ENCODE assay signal across 13 mouse cellular contexts in the genomic region with DNA sequence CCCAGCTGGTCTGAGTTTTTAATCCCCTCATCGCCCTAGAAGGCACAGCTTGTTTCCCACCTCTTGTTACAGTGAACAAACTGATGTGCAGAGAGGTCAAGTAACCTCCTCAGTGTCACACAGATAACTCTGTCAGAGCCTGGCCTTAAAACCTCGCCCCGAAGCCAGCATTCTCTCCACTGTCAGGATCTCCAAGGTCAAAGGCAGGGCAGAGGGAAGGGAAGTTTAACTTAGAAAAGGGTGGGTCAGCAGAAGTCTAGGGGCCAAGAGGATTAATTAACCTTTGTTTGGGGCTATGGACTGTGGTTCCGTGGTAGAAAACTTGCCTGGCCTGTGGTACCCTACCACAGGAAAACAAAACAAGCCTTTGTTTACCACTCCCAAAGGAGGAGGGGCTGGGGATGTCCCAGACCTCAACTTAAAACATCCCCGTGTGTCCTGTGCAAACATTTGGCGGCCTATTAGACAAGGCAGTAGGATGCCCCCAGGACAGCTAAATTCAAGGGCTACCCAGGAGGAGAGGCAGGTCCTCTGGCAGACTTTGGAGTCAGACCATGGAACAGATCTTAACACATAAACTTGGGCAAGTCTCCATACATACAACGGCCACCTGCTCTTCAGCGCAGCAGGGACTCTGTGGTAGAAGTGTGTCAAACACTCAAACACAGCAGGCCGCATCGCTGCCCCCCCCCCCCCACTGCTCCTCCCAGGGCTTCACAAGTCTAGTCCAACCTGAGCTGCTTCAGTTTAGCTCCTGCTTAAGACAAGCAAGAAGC. TPM values are rescaled to one million over a fixed set of nuclear protein-coding genes. Genes with fewer than 3 reads are reported as not detected.
DNase-seq lines count a peak whose midpoint lies in the region; ATAC-seq and TF ChIP-seq lines count a peak whose summit lies in the region.
"Had no signal": no experiment of that assay in that cellular context is flagged by ENCODE, and none has a peak within 500 bp of the region (broad histone marks: within the 10 kb centered on the region; RNA-seq: fewer than 3 reads in every experiment).

No protein-coding gene starts in this region.

- peaks cover 32% of the 10 kb centered on the region for H3K4me1 ChIP-seq in kidney, adult 2 months (ENCODE audit: control insufficient read depth, insufficient read depth, low read length)
- peaks cover 39% of the 10 kb centered on the region for H3K4me1 ChIP-seq in stomach, embryonic 16.5 days (ENCODE audit: control insufficient read depth, insufficient read depth, low read length)

- WGBS in kidney, adult 2 months: 43% methylated on average over 10 of the region's 10 CpGs
- WGBS in stomach, embryonic 16.5 days: 49% methylated on average over 10 of the region's 10 CpGs

- no peak for TF ChIP-seq POLR2A in kidney, adult 2 months (IDR thresholded peaks at IDR 0.05; ENCODE audit: low read depth, low read length)

- TF ChIP-seq CTCF in kidney, adult 2 months (conservative IDR thresholded peaks at IDR 0.05; ENCODE audit: insufficient read depth, insufficient read length, low read depth, low read length): no peak

- H3K27me3 ChIP-seq in kidney, adult 2 months (replicated peaks; ENCODE audit: control insufficient read depth, insufficient read depth, low read length): no peaks in the 10 kb centered on the region
- no peaks in the 10 kb centered on the region for H3K27me3 ChIP-seq in stomach, embryonic 16.5 days (ENCODE audit: control insufficient read depth, insufficient read depth, low read length)

- H3K36me3 ChIP-seq in kidney, adult 2 months (ENCODE audit: control insufficient read depth, insufficient read depth, low read length): no peaks in the 10 kb centered on the region
- H3K36me3 ChIP-seq in stomach, embryonic 16.5 days (ENCODE audit: control insufficient read depth, insufficient read depth, low read length): no peaks in the 10 kb centered on the region; the same call in 1 of the 2 replicates

- H3K4me2 ChIP-seq in stomach, embryonic 16.5 days (ENCODE audit: low read depth, low read length): no peak overlapping the region

- no peak overlapping the region for H3K4me3 ChIP-seq in kidney, adult 2 months (ENCODE audit: insufficient read depth, low read depth, low read length)
- H3K4me3 ChIP-seq in stomach, embryonic 16.5 days (replicated peaks; ENCODE audit: low read length): no peak overlapping the region
- H3K4me3 ChIP-seq: myocyte had no signal

- H3K27ac ChIP-seq in kidney, adult 2 months (ENCODE audit: insufficient read depth, low read depth, low read length): peak overlapping the region; percentile 60
- no peak overlapping the region for H3K27ac ChIP-seq in stomach, embryonic 16.5 days (ENCODE audit: low read length)

- no peaks in the 10 kb centered on the region for H3K9me3 ChIP-seq in stomach, embryonic 16.5 days (replicated peaks; ENCODE audit: control insufficient read depth, low read length)

- H3K9ac ChIP-seq in stomach, embryonic 16.5 days (ENCODE audit: low read length): peak overlapping the region; percentile 46; the same call in 1 of the 2 replicates

- ATAC-seq in stomach, embryonic 16.5 days (ENCODE audit: insufficient read depth, low FRiP score): no peak
- ATAC-seq: activated CD4-positive, CD25-positive, alpha-beta regulatory T cell, adult 4 months; forebrain, embryonic 14.5 days had no signal

- peak; percentile 66 for DNase-seq in adrenal gland, adult 2 months
- no peak for DNase-seq in adrenal gland, adult 18-20 months (ENCODE audit: low spot score in 2 of 2)
- DNase-seq in lung, adult 18-20 months: peak; percentile 22 to 50
- no peak for DNase-seq in lung, postnatal 4 days
- DNase-seq in kidney, adult 2 months: peak; percentile 77
- DNase-seq in frontal cortex, postnatal 10 days (ENCODE audit: low spot score in 2 of 2): no peak
- no peak for DNase-seq in frontal cortex, adult 2 months (ENCODE audit: extremely low spot score in 1 of 2, low spot score in 1 of 2)
- DNase-seq: cerebellum, postnatal 36 days; left cerebral cortex, postnatal 4 days had no signal

RNA-seq across cellular contexts. Expression of a gene that starts 2.5 kb away (rescaled TPM):
- 10 to 100 TPM; 75.4 to 97.8 TPM for total RNA-seq in adrenal gland, adult 2 months (2021)
- polyA plus RNA-seq in adrenal gland, adult 2 months (2012; rRNA removed): 135 and 174 TPM in 2 replicates
- total RNA-seq in adrenal gland, adult 18-20 months (2021): 10 to 100 TPM; 54.8 to 85.8 TPM
- polyA plus RNA-seq in kidney, adult 2 months (2012; rRNA removed): 111 and 119 TPM in 2 replicates
- 16.5 and 16.9 TPM in 2 replicates for polyA plus RNA-seq in stomach, embryonic 16.5 days (2015; fragmentation: Nextera tagmentation; extraction: Ambion mirVana)
- polyA plus RNA-seq in frontal cortex, adult 2 months (2012; rRNA removed): 7.5 and 9.6 TPM in 2 replicates

RNA-seq across cellular contexts. Expression of a gene that starts 44.9 kb away (rescaled TPM):
- 10 to 100 TPM; 23.4 to 27.3 TPM for total RNA-seq in adrenal gland, adult 2 months (2021)
- 30.9 and 36.7 TPM in 2 replicates for polyA plus RNA-seq in adrenal gland, adult 2 months (2012; rRNA removed)
- total RNA-seq in adrenal gland, adult 18-20 months (2021): 10 to 100 TPM; 20.2 to 21.6 TPM
- polyA plus RNA-seq in kidney, adult 2 months (2012; rRNA removed): 22.8 and 25.5 TPM in 2 replicates
- polyA plus RNA-seq in stomach, embryonic 16.5 days (2015; fragmentation: Nextera tagmentation; extraction: Ambion mirVana): 35.1 and 36.1 TPM in 2 replicates
- 24.8 and 27.8 TPM in 2 replicates for polyA plus RNA-seq in frontal cortex, adult 2 months (2012; rRNA removed)

RNA-seq across cellular contexts. Expression of a gene that starts 45.2 kb away (rescaled TPM):
- under 1 TPM; 0.14 TPM for total RNA-seq in adrenal gland, adult 2 months (2021)
- polyA plus RNA-seq in adrenal gland, adult 2 months (2012; rRNA removed): 0.07 and 0.12 TPM in 2 replicates
- under 1 TPM in 1 of 2 experiments, not detected in 1; 0.07 TPM for total RNA-seq in adrenal gland, adult 18-20 months (2021)
- 0.03 and 0.11 TPM in 2 replicates for polyA plus RNA-seq in kidney, adult 2 months (2012; rRNA removed)
- 0.04 and 0.06 TPM in 2 replicates for polyA plus RNA-seq in stomach, embryonic 16.5 days (2015; fragmentation: Nextera tagmentation; extraction: Ambion mirVana)
- 0.97 and 1.2 TPM in 2 replicates for polyA plus RNA-seq in frontal cortex, adult 2 months (2012; rRNA removed)

RNA-seq across cellular contexts. Expression of a gene that starts 46.4 kb away (rescaled TPM):
- 10 to 100 TPM; 29.2 to 39.3 TPM for total RNA-seq in adrenal gland, adult 2 months (2021)
- 30.2 and 38.2 TPM in 2 replicates for polyA plus RNA-seq in adrenal gland, adult 2 months (2012; rRNA removed)
- 10 to 100 TPM; 33.8 to 37.7 TPM for total RNA-seq in adrenal gland, adult 18-20 months (2021)
- polyA plus RNA-seq in kidney, adult 2 months (2012; rRNA removed): 36.3 and 48.4 TPM in 2 replicates
- 26.0 and 26.7 TPM in 2 replicates for polyA plus RNA-seq in stomach, embryonic 16.5 days (2015; fragmentation: Nextera tagmentation; extraction: Ambion mirVana)
- 28.7 and 34.2 TPM in 2 replicates for polyA plus RNA-seq in frontal cortex, adult 2 months (2012; rRNA removed)

RNA-seq across cellular contexts. Expression of a gene that starts 46.7 kb away (rescaled TPM):
- 10 to 100 TPM; 10.4 to 12.2 TPM for total RNA-seq in adrenal gland, adult 2 months (2021)
- 6.5 and 8.6 TPM in 2 replicates for polyA plus RNA-seq in adrenal gland, adult 2 months (2012; rRNA removed)
- 10 to 100 TPM; 11.2 to 13.8 TPM for total RNA-seq in adrenal gland, adult 18-20 months (2021)
- 28.8 and 32.3 TPM in 2 replicates for polyA plus RNA-seq in kidney, adult 2 months (2012; rRNA removed)
- 5.7 and 6.1 TPM in 2 replicates for polyA plus RNA-seq in stomach, embryonic 16.5 days (2015; fragmentation: Nextera tagmentation; extraction: Ambion mirVana)
- polyA plus RNA-seq in frontal cortex, adult 2 months (2012; rRNA removed): 42.8 and 46.9 TPM in 2 replicates

Comparison
In these comparisons a context has a peak if more than half of its experiments do, and no peak if none do; other contexts are left out.
1. DNase-seq: peak in adrenal gland, adult 2 months (single experiment), lung, adult 18-20 months (2 of 2) and kidney, adult 2 months (single experiment); none in adrenal gland, adult 18-20 months (0 of 2), lung, postnatal 4 days (0 of 2), frontal cortex, postnatal 10 days (0 of 2) and frontal cortex, adult 2 months (0 of 2).